Mouse (Mus musculus): ENCODE measurements around the gene Kazald1.

Kazald1 gene

DNA sequence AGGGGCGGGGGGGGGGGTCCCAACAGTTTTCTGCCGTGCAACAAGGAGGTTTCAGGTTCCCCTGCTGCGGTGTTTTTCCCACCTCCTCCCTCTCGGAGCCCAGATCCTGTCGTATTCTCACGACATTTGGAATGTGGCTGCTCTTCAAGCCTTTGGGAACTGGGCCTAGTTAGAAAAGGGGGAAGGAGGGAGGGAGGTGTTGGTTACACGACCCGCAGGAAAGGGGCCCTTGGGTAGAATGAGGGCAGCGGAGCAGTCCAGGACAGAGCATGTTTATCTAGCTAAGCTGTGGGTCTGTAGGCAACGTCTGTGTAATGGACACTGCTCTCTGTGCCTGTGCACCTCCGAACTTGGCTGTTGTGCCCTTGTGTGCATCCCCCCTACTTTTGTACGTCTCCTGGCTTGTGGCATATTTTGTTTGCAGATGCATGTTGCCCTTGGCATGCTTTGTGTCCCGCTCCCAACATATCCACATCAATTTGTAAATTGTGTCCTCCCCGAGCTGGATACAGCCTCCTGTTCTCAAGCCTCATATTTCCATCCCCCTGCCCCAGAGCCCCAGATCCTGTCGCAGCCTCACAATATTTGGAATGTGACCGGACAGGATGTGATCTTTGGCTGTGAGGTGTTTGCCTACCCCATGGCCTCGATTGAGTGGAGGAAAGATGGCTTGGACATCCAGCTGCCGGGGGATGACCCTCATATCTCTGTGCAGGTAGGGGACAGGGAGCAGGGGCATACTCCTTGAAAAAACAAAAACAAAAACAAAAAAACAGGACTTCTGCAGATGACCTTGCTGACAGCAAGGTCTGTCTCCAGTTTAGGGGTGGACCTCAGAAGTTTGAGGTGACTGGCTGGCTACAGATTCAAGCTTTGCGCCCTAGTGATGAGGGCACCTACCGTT lies 3.0 kb downstream of the Kazald1 start:
- DNase-seq (ENCODE audit: low spot score) = no peak

DNA sequence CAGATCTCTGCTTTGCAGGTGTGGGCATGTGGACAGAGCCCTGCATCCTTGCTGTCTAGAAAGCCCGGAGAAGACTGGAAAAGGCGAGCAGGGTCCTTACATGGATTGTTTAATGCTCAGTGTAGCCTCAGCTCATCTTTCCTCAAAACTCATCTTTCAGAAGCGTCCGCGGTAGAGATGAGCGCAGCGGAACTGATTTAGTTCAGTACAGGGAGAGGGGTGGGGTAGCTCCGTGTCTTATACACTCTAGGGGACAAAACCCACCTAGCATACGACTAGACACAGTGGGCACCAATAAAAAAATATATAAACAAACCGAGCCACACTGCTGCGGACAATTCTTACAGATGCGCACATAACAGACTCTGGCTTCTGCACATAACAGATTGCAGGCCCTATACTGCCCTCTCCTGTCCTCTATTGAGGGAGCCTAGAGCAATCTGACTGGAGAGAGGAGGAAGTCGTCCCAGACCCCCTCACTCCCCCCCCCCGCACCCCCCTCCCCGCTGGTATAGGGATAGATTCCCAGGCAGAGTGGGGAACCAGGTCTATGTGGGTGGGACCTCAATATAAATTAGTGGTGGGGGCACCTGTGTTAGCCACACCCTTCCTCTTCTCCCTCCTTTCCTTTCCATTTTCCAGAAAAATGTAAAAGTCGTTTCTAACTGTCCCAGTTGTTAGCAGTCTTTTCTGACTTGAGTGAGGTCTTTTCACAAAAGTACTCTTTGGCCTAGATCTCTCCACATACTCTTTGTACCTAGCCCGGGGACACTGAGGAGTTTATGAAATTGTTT lies 4.1 kb downstream of the Kazald1 start:
- no peak for DNase-seq (ENCODE audit: low spot score)

DNA sequence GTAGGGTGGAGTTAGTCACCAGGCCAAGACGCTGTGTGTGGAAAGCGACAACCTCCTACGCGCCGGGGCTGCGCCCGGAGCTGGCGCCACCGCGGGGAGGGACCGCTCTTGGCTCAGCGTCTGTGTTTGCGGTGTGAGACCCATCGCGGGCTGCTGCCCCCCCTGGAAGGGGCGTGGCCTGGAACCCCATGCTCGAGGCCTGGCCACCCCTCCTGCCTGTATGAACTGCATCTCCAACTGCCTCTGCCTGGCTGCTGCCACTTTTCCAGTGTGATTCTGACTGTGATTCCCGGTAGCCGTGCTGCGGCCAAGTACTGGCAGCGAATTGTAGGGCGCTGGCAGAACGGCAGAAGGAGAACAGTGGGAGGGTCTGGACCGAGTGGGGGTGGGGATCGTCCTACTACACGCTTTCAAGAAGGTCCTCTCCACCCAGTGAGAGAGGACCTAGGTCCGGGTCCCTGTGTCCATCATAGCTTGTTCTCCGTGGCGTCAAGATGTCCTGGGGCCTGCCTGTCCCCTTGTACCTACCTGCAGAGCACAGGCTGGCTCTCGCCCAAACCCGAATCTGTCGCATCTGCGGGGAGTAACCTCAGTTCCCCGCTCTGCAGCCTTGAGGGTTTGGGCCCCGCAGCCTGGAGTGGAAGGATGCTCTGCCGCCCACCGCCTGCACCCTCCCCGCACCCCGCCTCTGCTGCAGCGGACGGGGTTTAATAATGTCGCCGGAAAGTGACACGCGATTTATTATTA lies 4.9 kb downstream of the Kazald1 start:
- no peak for DNase-seq (ENCODE audit: low spot score)

DNA sequence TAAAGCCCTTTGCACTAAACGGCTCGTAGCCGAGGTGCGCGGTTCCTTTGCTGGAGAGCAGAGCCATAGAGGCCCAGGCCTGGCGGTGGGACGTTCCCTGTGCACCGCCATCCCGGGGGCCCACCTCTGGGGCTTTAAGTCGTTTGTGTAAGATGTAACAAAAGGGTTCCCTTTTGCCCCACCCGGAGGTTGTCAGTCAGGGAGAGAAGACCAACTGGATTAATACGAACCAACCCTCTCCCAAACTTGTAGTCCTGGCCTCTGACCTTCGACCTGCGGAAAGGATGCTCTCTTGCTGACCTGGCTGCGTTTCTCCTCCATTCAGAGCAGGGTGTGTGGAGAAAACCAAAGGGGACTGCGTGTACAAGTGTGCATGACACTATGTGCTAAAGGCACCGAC lies 5.7 kb downstream of the Kazald1 start:
- no peak for DNase-seq (ENCODE audit: low spot score)

DNA sequence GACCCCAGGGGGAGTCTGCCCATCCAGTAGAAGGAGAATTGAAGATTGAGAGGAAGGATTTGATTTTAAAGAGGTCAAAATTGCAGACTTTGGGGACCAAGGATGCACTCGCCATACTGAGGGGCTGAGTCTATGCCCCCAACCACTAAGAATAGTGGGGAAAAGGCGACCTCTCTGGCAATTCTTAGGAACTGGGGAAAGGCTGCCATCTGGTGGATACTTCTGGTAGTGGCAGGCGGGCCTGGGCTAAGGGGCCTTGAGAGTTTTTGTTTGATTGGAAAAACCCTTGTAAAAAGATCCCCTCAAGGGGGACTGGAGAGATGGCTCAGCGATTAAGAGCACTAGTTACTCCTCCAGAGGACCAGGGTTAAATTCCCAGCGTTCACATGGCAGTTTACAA lies 6.2 kb downstream of the Kazald1 start:
- DNase-seq (ENCODE audit: low spot score) = no peak

DNA sequence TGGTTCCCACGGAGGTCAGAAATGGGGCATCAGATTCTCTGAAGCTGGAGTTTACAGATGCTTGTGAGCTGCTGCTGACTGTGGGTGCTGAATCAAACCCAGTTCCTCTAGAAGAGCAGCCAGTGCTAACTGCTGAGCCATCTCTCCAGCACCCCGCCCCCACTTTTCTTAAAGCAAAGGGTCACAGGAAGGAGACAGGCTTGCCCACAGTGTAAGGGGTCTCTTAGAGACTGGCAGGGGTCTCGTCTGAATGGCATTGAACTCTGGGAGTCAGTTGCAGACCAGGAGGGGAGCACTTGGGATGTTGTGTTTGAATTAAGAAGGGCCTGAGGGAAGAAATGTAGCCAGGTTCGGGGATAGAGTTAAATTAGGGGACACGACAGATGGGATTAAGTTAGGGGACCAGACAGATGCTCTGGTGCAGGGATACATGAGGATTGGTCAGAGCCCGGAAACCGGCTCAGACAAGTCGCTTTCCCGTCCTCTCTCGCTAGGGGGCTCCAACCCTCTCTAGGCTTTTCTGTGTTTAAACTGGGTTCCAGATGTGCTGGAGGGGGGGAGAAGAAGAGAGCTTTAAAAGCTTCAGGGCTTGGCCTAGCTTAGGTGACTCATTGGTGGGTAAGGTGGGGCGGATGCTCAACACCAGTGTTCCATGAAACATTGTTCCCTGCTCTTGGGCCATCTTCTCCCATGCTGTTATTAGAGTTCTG lies 7.0 kb downstream of the Kazald1 start:
- DNase-seq (ENCODE audit: low spot score) = no peak

DNA sequence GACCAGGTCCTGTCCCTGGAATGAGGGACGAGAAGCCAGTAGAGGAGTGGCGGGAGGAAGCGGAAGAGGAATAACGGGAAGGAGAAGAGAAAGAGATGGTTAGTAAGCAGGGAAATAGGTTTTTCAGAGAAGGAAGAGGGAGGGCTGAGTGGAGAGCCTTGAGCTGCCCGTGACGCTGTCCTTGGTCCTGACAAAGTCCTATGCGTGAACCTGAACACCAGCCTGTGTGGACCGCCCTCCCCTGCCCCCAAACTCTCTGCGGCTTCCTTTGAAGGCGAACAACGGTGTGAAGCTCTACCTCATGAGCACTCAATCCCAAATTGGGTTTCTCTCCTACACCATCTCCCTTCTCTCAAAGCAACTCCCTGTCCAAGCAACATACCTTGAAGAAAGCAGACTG lies 22.8 kb downstream of the Kazald1 start:
- no peak for DNase-seq (ENCODE audit: low spot score)

DNA sequence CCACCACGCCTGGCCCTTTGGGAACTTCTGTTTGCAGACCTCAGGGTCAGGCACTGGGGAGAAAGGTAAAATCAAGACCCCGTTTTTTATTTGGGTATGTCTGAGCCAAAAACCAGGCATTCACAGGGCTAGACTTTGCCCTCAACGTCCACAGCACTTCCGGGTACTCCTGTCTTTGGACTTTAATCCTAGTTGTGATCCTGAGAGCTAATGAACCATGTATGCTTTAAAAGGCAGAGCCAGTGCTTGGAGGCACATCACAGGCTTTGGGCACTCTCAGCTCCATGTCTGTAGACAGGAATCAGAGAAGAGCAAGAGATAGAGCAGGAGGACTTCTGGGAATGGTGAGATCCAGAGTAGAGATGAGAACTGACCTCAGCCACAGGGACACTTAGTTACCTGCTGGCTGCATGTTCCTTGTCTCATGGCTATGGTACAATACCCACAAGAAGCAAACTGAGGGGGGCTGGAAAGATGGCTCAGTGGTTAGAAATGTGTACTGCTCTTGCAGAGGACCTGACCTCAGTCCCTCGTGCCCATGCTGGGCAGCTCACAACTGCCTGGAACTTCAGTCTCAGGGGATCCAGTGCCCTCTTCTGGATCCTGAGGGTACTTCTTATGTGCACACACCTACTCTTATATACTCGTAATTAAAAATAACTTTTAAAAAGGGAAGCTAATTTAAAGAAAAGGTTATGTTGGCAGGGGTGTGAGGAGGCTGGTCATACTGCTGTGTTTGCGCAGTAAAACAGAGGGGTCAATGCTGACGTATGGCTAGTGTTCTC lies 25.6 kb downstream of the Kazald1 start:
- DNase-seq (ENCODE audit: low spot score) = no peak

DNA sequence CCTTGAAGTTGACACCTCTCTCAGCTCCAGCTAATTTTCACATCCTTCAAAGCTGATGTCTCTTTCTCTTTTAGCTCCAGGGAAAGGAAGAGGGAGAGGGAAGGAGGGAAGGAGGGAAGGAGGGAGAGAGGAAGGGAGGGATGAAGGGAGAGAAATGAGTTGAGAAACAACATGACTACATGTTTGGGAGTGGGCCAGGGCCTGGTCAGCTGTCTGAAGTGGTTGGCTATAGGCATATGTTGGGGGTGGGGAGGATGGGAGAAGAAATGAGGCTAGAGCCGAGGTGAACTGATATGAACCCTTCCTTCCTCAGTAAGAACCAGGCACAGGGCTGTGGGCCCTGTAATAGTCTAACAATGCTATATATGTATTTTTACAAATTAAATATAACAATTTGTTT lies 30.6 kb downstream of the Kazald1 start:
- DNase-seq (ENCODE audit: low spot score) = no peak

DNA sequence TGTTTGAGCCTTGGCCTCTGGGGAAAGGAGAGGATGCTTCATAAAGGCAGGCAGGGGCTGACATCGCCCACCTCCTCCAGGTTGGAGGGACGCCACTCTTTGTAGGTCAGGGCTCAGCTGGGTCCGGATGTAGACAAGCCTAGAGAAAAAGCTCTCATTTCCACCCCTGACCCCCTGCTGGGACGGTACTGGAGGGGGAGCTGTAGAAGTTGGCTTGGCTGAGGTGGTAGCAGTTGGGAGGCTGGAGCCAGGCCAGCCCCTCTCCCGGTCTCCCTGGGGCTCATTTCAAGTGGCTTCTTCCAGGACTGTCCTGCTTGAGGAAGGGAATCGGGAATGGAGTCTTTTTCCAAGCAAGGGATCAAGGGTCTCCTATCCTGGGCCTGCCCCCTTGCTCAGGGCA lies 31.6 kb downstream of the Kazald1 start:
- DNase-seq (ENCODE audit: low spot score) = no peak

DNA sequence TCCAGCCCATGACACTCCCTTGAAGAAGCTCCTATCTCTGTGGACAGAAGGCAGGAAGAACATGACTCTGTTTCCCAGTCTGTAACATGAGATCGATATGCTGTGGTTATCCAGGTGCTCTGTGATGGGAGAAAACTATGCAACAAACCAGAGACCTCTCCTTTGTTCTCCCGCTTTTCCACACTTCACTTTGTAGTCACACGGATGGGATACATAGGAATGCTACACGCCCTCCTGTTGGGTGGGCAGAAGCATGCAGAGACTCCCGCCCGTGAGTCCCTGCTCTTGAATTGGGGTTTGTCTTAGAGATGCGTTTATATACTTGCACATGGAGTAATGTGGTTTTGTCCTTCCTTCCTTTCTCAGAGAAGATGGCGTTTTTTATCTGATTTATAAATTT lies 35.6 kb downstream of the Kazald1 start:
- no peak for DNase-seq (ENCODE audit: low spot score)

DNA sequence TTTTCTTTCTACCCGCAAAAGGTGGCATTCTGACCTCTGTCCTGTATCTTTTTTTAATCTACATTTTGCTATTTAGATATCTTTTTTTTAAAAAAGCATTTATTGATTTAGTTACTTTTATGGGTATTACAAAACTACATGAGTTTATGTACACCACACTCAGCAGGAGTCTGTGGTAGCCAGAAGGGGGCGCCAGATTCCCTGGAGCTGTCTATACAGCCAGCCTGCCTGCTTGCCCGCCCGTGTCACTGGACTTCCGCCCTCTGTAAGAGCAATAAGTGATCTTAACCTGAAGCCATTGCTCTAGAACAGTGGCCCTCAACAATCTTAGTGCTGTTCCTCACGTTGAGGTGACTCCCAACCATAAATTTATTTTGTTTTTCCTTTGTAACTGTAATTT lies 37.4 kb downstream of the Kazald1 start:
- no peak for DNase-seq (ENCODE audit: low spot score)

DNA sequence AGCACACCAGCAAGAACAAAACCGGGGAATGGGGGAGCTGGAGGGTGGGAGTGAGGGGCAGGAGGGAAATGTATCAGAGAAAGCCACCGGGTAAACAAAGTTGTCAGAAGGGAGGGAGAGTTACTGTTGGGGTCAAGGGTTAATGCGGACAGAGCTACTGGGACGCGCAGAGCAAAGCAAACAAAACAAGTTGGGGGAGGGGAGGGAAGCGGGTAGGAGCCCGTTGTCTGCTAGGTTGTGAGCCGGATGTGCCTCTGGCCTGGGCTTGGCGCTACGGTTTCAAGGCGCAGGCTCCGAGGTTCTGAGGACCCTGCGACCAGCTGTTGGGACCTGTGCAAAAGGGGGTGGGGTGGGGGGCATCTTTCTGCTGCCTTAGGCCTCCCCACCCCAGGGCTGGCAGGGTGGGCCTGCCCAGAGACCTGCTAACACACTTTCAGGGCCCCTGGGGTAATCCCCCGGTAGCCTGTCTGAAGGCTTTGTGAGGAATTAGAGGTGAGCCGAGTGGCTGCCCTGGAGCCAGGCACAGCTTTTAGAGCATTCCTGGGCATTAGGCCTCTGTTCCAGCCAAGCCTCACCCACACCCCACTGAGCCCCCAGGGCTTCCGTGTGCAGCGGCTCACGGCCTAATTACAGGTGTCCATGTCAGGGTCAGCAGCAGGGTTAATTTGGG lies 38.9 kb downstream of the Kazald1 start:
- DNase-seq (ENCODE audit: low spot score) = no peak

DNA sequence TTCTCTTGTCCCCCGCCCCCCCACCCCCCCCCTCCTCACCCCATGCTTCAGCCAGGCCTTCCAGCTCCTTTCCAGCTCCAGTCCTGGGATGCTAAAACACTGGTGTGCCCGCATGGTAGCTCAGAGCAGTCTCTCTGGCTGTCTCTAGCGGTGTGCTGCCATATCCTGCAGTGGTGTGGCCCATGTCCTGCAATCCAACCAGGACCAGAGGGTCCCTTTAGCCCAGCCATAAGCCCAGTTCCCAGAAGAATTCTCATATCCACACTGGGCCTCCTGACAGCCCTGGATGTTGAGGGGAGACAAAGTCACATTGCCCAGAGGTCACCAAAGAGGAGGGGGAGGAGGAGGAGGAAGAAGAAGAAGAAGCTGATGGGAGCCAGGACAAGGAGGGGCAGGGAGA lies 39.7 kb downstream of the Kazald1 start:
- no peak for DNase-seq (ENCODE audit: low spot score)

DNA sequence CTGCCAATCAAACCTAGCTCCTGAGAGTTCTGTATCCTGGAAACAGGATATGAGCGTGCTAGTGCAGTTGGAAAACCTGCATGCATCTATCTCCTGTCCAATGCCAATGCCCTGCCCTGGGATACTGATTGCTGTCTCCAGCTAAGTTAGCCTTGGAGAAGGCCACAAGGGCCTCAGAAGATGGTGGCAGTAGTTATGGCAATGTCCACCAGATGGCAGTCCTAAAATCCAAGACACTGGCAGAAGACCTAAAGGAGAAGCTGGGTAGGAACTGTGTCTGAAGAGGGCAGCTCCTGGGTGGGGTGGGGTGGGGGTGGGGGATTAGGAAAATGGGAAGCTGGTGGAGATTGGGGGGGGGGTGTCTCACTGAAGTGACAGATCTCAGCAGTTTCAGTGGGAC lies 41.8 kb downstream of the Kazald1 start:
- no peak for DNase-seq (ENCODE audit: low spot score)
